Comparison of ENCODE assay signal across 22 mouse cellular contexts in the genomic region with DNA sequence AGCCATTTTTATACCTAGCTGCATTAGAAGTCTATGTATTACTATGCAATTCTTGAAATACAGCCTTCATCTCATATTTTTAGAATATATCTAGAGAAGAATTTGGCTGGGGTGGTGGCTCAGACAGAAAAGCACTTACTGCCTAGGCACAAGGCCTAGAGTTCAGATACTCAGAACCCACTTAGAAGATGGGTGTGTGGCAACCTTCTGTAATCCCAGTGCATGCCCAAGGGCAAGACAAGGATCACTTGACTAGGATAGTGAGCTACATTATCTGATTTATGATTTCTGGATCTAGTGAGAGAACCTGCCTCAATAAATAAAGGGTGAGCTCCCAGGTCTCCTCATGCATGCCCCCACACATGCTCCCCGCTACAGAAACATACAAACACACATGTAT.
"Had no signal": no experiment of that assay in that cellular context is flagged by ENCODE, and none has a peak within 500 bp of the region (broad histone marks: within the 10 kb centered on the region; RNA-seq: fewer than 3 reads in every experiment).

No protein-coding gene starts in this region.

- H3K36me3 ChIP-seq: limb, embryonic 10.5 days; limb, embryonic 13.5 days; liver, embryonic 12.5 days; liver, embryonic 15.5 days; lung, embryonic 15.5 days; midbrain, embryonic 10.5 days; midbrain, embryonic 13.5 days; stomach, embryonic 15.5 days had no signal

- H3K4me3 ChIP-seq: layer of hippocampus, adult 2 months; limb, embryonic 10.5 days; limb, embryonic 13.5 days; liver, embryonic 12.5 days; liver, embryonic 15.5 days; lung, embryonic 15.5 days; megakaryocyte, embryonic 14.5 days; midbrain, embryonic 10.5 days; midbrain, embryonic 13.5 days; myocyte; neural tube, embryonic 13.5 days; stomach, embryonic 15.5 days had no signal

- DNase-seq: layer of hippocampus, adult 9-11 months; liver; lung, adult 18-20 months; lung, postnatal 10 days; lung, postnatal 36 days; right cerebral cortex, postnatal 25 days; spleen, adult 18-20 months; thymus, postnatal 25 days had no signal

- H3K27ac ChIP-seq: layer of hippocampus, adult 2 months; limb, embryonic 10.5 days; limb, embryonic 13.5 days; liver, embryonic 12.5 days; liver, embryonic 15.5 days; lung, embryonic 15.5 days; midbrain, embryonic 10.5 days; midbrain, embryonic 13.5 days; neural tube, embryonic 13.5 days; stomach, embryonic 15.5 days had no signal

- H3K4me1 ChIP-seq: limb, embryonic 10.5 days; limb, embryonic 13.5 days; liver, embryonic 12.5 days; liver, embryonic 15.5 days; lung, embryonic 15.5 days; megakaryocyte, embryonic 14.5 days; stomach, embryonic 15.5 days had no signal

- H3K27me3 ChIP-seq: limb, embryonic 13.5 days; liver, embryonic 12.5 days; liver, embryonic 15.5 days; lung, embryonic 15.5 days; megakaryocyte, embryonic 14.5 days; neural tube, embryonic 13.5 days; stomach, embryonic 15.5 days had no signal

- ATAC-seq: intestine, postnatal 0 days; liver, embryonic 12.5 days; midbrain, embryonic 13.5 days; midbrain, embryonic 16.5 days had no signal
